Mouse (Mus musculus): ENCODE data around the gene Slc10a3. TPM values are rescaled to one million over a fixed set of nuclear protein-coding genes. Genes with fewer than 3 reads are reported as not detected.
"Not testable (repeated sequence)": the region's sequence is repeated elsewhere in the genome, so short reads cannot be mapped to it uniquely, and the experiment has no call there.

Gene Slc10a3
- 1 to 10 TPM; 3.0 to 3.5 TPM for total RNA-seq (2021)

DNA sequence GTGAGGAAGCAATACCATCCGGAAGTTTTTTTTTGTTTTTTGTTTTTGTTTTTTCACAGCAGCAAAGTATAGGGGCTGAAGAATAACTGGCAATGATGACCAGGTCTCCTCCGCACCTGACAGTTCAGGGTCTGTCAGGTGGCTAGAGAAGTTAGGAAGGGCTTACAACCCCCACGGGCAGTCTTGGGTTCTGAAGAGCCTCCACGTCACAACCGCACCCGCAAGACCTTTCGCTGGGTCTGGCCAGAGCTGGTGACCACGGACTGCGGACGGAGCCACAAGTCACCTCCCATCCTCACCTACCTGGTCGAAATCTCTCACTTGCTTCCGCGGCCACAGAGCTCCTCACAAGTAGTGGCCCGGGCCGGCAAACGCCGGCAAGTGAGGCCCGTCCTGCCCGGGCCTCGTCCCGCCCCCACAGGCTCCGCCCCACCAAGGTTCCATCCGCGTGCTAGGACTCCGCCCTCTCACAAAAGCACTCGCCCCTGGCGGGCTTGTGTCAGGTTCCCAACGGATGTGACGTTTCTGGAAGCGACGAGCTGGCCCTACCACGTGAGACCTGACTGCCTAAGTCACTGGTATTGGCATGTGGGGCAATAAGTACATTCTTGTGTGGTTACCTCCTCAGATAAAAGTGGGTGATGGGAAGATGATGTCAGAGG, at the start of gene Slc10a3, which contains the start of gene Ubl4a:
TSS of gene Slc10a3 (minus strand) at position 462 of the 662 bp plus-strand sequence.
TSS of gene Ubl4a (minus strand) at position 331 of the 662 bp plus-strand sequence.
- peak; percentile 42 to 52 for DNase-seq (ENCODE audit: extremely low spot score in 1 of 2, low spot score in 1 of 2)

DNA sequence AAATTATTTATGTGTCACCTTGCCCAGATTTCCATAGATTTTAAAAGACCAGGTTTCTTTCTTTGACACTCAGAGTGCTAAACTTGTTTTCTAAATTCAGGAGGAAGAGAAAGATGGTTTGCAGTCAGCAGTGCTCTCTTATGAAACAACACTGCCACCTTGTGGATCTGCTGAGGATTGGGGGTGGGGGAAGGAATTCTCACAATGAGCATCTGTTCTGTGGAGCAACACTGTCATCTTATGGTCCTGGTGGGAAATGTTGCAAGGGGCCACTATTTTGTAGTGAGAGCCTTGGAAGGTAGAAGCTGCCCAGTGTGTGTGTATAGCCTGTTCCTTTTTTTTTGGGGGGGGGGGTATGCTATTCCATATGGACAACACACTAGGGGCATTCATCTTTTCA, 40.2 kb upstream of the Slc10a3 start:
- peak; percentile 12 to 47 for DNase-seq (ENCODE audit: extremely low spot score in 1 of 2, low spot score in 1 of 2)

DNA sequence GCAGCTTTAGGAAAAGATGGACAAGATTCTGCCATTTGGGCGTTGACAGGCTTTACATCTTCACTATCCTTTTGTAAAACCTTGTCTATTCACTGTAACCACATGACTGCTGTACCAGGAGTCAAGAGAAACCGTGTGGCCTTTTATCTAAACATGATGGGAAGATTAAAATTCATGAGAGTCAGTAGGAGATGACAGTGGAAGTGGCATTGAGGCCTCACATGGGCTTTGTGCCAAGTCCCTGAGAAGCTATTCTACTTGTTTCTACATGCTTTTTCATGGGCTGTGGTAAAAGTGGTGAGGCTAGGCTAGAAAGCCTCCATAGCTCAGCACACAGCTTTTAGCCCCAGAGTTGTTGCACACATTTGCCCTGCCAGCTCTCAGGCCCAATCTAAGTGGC, 35.2 kb upstream of the Slc10a3 start:
- no peak for DNase-seq (ENCODE audit: extremely low spot score in 1 of 2, low spot score in 1 of 2)

DNA sequence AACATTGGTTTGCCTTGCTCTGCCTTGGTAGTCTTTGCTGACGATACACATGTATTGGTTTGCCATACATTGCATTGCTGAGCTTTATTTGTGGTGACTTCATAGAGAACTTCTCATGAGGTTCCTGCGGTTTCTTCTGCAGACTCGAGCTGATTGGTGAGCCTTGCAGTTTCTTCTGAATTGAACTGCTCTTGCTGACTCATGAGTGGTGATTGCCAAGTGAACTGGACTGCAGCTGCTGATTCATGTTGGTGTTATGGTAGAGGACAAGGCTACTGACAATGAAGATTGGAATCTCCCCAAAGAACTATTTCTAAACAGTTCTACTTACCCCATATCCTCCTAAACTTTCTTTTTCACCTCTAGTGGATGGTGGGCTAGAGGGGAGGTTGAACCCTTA, 27.0 kb upstream of the Slc10a3 start:
- DNase-seq (ENCODE audit: extremely low spot score in 1 of 2, low spot score in 1 of 2) = no peak

DNA sequence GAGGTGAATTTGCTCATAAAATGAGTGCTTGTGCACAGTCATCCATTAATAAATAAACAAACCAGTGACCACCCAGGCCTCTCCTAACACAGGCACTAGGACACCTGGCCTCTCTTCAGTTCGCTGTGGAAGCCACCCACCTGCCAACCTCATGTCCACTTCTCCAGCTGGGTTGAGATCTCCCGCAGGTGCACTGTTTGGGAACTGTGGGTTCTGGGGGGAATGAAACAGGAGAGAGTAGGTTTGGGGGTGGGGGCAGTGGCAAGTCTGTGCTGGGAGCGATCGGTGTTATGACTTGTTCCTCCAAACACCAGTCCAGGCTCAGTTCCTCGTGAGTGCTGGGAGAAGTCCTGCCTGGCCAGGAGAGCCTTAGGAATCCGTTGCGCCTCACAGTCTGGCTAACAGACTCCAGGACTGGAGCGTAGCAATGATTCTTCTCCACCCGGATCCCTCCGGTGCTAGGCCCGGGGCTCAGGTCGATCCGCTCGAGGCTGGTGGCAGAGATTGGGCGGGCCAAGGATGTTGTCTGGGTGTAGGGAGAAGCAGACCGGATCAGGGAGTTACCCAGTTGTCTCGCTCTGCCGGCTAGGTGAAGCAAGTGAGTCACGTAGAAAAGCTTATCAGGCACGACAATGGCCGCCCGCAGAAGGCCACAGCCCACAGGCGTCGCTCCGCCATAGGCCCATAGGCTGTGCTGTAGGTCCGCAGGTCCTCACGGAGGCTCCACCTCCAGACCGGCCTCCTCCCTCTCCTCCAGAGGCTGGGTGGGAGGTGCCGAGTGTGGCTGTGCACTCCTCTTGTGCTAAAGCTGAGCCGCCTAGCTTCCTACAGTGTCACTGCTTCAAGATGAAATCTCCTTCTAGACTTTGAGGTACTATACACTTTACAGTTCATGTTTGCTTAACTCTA, 19.6 kb upstream of the Slc10a3 start, which contains the start of the genes Fam3a and Ikbkg:
TSS of gene Fam3a (minus strand) at position 738 of the 909 bp plus-strand sequence.
TSS of gene Ikbkg (plus strand) at position 756 of the 909 bp plus-strand sequence.
- DNase-seq (ENCODE audit: extremely low spot score in 1 of 2, low spot score in 1 of 2) = peak; percentile 40 to 52

DNA sequence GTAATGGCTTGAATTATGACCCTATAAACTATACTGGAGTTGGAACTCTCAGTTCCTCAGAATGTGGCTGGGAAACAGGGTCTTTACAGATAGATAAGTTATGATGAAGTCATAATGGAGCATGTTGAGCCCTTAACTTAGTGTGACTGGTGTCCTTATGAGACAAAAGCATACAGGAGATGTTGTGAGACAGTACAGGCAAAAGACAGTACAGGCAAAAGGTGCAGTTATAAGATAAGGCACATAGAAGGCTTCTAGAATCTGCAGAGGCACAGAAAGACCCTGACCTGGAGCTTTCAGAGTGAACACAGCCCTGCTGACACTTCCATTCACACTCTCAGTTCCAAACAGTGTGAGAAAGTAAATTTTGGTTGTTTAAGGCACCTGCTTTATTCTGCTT, 15.0 kb upstream of the Slc10a3 start:
- DNase-seq (ENCODE audit: extremely low spot score in 1 of 2, low spot score in 1 of 2) = no peak

DNA sequence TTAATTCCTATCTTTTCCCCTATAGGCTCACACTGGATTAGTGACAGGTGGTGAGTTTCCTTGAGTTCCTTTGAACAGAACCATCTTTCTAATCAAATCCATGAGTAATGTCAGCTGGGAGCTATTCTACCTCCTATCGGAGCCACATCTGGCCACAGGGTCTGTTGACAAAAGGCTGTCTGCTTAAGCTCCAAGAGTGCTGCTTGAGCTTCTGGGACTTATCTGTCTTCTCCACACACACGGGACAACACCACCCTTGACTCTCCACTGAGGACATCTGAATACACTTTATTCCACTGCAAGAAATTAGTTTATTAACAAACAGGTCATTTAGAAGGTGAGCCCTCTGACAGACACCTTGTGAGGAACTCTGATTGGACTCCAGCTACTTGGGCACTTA, 11.3 kb upstream of the Slc10a3 start:
- no peak for DNase-seq (ENCODE audit: extremely low spot score in 1 of 2, low spot score in 1 of 2)

DNA sequence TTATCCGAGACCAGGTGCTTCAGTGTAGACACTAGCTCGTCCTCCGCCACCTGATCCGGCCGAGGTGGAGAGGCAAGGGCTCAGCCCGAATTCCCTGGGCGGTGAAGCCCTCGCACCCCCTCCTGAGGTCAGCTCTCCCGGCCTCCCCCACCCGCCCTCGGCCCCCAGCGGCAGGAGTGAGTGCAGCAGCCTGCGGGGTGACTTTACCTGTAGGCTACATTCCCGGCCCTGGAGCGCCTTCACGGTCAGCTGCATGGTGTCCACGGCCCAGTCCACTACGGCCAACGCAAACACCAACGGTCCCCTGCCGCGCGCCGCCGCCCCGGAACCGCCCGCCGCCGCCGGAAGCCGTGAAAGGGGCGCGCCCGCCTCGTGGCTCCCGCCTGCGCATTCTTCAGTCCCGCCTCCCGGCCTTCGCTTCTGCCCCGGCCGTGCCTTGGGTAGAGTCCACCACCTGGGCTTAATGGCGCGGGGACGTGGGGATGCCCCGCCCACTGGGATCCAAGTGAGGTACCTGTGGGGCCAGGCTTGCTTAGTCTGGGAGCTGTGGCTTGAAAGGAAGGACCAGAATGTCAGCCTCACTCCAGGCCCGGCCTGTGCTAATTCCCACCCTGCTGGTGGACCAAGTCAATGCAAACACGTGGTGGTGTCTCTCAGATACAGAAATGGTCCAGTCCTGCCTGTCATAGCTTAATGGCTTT, 4.8 kb downstream of the Slc10a3 start:
- peak; percentile 43 to 52 for DNase-seq (ENCODE audit: extremely low spot score in 1 of 2, low spot score in 1 of 2)

DNA sequence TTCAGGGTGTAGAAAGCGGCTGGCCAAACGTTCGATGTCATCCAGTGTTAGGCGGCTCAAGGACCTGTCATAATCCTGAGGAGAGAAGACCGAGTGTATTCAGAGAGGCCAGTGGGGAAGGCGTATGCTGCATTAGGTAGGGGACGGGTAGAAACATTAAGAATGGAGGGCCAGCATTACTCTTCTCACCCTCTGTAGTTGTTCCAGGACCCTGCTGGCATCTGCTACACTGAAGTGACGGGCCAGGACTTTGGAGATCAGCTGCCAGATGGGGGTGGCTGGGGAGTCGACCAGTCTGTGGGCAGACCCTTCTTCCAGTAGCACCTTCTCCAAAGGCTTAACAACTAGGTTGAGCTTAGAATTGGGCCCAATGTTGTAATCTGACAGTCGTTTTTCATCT, 5.6 kb downstream of the Slc10a3 start:
- DNase-seq (ENCODE audit: extremely low spot score in 1 of 2, low spot score in 1 of 2) = no peak

DNA sequence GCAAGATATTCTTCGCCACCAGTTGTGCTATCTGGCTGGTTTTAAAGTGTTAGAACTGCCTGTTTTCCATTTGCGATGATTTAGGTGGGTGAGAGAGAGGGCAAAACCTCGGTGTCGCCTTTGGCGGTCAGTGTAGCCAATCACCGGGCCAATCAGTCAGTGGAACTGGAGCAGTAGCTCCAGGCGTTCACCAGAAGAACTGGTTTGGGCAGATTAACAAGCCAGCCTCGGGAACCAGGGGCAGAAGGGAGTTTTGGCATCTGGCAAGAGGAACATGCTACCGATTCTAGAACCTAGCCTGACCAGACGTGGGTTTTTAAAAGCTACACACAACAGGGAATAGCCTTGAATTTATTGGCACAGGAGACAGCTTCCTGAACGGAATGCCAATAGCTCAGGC, 14.0 kb downstream of the Slc10a3 start:
- no peak for DNase-seq (ENCODE audit: extremely low spot score in 1 of 2, low spot score in 1 of 2)

DNA sequence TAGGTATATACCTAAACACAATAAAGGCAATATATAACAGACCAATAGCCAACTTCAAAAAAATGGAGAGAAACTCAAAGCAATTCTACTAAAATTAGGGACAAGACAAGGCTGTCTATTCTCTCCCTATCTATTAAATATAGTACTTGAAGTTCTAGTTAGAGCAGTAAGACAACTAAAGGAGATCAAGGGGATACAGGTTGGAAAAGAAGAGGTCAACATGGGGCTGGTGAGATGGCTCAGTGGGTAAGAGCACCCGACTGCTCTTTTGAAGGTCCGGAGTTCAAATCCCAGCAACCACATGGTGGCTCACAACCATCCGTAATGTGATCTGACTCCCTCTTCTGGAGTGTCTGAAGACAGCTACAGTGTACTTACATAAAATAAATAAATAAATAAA, 16.1 kb downstream of the Slc10a3 start:
- DNase-seq (ENCODE audit: extremely low spot score in 1 of 2, low spot score in 1 of 2) = not testable (repeated sequence)

DNA sequence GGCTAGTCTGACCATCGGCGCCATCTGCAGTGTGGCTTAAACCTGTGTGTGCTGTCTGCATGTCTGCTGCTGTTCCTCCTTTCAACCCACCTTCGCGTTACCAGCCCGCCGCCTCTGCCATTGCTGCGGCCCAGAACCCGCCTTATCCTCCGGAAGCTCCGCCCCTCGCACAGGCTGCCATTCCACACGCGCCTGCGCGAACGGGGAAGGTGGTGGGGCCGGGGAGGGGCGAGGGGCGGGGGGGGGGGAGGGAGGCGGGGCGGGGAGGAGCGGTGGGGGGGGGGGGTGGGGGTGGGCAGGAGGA, 19.7 kb downstream of the Slc10a3 start, which contains the start of gene Lage3:
TSS of gene Lage3 (minus strand) at position 152 of the 304 bp plus-strand sequence.
- DNase-seq (ENCODE audit: extremely low spot score in 1 of 2, low spot score in 1 of 2) = peak; percentile 56 to 70

DNA sequence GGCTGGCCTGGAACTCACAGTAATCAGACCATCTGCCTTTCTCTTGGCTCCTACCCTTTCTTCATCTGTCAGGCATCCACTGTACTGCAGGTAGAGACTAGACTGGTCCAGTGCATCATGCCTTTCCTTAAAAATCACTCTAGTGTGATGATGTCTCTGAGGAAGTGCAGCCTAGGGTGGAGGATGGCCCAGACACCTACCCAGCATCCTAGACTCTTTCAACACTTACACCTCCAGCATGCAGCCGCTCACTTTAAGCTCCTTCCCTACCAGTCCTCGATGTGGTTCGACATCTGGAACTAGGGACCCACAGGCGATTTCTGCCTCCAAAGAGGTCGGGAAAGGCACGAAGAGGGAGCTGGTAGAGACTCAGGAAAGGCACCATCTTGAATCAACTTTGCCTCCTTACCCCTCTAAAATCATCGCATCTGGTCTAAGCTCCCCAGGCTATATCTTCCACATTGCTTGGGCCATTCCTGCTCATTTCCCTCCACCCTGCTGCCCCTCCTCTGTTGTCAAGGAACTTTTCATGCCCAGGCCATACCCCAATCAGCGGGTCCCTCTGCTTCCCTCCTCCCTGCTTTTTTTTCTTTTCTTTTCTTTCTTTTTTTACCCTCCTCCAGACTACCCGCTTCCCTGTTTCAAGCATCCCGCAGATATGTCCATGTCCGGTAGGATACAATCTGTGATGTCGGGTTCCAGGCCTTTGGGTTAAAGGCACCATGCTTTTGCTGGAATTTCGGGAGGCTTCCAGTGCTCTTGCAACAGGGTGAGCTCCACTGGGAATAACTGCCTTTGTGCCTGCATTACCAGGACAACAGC, 20.3 kb downstream of the Slc10a3 start:
- DNase-seq (ENCODE audit: extremely low spot score in 1 of 2, low spot score in 1 of 2) = no peak

DNA sequence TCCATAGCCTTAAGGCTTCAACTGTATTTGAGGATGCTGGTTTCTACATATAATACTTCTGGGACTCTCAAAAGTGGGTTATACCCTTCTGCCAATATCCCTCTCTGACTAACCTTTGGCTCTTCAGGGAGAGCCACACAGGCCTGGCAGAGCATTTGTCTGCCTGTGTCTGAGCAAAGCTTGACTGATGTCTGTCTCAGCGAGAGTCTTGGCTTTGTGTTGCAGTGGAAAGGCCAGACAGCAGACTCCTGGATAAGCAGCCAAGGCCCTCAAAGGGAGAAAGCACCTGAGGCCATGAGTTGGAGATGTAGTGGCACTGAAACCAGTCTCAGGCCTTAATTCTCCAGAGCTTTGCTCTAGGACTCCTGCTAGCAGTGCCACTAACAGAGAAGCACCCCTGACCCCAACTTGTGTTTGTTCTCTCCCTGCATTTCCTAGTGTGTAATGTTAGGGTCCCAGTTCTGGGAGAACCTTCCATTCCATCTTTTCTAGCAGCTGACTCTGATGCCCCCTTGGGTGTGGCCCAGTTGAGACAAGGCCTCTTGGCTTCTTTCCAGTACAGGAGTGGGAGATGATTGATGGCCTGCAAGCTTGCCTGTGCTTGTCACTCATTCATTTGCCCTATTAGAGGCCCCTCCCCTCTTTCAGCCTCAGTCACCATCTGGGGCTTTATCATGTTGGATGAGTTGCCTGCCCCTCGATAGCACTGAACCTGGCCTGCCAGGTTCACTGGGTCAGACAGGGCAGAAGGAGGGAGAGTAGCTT, 42.8 kb downstream of the Slc10a3 start:
- DNase-seq (ENCODE audit: extremely low spot score in 1 of 2, low spot score in 1 of 2) = no peak

DNA sequence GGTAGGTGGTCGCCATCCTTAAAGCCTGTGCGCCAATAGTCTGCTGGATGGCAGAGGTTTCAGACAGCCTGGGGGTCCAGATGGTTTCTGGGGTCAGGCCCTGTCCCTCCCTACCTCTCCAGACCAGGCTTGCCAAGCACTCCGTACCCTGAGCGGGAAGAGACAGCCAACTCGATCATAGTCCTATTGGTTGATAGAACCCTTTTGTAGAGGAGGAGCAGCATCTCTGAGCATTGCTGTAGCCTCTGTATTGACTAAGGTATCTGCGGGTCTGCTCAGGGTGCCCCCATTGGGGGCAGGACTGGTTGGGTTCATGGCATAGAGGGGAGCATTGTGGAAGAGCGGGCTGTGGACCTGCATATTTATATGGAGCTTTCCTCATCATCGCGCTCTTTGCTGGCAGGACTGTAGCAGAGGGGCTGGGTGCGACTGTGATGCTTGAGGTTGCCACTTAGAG, 43.9 kb downstream of the Slc10a3 start:
- DNase-seq (ENCODE audit: extremely low spot score in 1 of 2, low spot score in 1 of 2) = no peak

DNA sequence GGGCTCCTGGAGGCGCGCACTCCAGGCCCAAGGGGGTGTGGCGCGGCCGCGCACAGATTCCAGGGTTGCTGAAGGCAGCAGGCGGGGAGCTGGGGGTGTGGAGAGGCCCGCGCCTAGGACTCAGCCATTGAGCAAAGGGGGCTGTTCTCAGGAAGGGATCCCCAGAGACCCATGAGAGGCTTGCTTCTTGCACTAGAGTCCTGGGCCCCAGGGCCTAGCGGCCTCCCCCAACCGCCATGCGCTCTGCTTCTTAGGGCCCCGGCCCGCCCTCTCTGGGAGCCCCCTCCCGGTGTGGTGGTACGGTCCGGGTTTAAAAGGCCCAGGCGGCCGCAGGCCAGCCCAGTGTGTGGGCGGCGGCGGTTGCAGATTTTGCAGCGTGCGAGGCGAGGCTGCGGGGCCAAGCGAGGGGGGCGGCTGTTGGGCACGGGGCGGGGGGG, 44.4 kb downstream of the Slc10a3 start, which contains the start of gene Plxna3:
TSS of gene Plxna3 (plus strand) at position 342 of the 437 bp plus-strand sequence.
- peak; percentile 47 to 53 for DNase-seq (ENCODE audit: extremely low spot score in 1 of 2, low spot score in 1 of 2)
